Mouse (Mus musculus): ENCODE data around the gene Tmem51. TPM values are rescaled to one million over a fixed set of nuclear protein-coding genes. Genes with fewer than 3 reads are reported as not detected.

Gene Tmem51
- polyA plus RNA-seq, 1 experiment from 2014 or later, result 23.0 TPM

- no peaks in the 10 kb centered on the region for H3K36me3 ChIP-seq (ENCODE audit: control insufficient read depth, insufficient read depth, low read length)
- WGBS, result 50% methylated on average over 12 of the region's 12 CpGs
Measured at GRCm38 (mm10) chr4:142103081-142103671, 19.1 kb upstream of the Tmem51 start.

DNA sequence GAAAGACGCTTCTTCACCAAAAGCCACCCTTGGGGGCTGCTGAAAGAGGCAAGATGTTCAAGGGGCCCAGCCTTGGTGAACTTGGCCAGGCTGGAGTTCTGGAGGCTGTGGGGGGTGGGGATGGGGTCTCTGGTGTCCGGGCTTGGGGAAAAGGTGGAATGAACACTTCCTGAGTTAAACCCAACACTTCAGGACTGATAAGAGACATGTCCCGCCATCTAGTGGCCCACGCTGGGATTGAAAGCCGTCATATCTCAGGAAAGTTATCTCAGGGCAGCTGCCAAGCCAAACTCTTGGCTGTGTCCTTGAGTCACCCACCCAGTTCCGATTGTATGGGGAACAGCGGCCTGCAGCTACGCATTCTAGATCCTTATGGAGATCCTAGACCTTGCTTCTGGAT is 14.2 kb upstream of the Tmem51 start:
- no peaks in the 10 kb centered on the region for H3K36me3 ChIP-seq (ENCODE audit: control insufficient read depth, insufficient read depth, low read length)
- no peaks in the 10 kb centered on the region for H3K27me3 ChIP-seq (ENCODE audit: control insufficient read depth, insufficient read depth, low read length)
- H3K9me3 ChIP-seq (ENCODE audit: control insufficient read depth, low read length), result no peaks in the 10 kb centered on the region
- 0 out of 2 replicates have a peak overlapping the region, but pooled peaks have one; percentile 42 for H3K27ac ChIP-seq (ENCODE audit: low read depth, low read length)
- no peak overlapping the region for H3K9ac ChIP-seq (ENCODE audit: low read depth, low read length)
- H3K4me3 ChIP-seq (ENCODE audit: low read length), result no peak overlapping the region
- H3K4me2 ChIP-seq (replicated peaks; ENCODE audit: low read depth, low read length), result peak overlapping the region; percentile 21
- 19% methylated on average over 8 of the region's 8 CpGs for WGBS
- ATAC-seq (ENCODE audit: low FRiP score, low TSS enrichment), result peak; percentile 44; the same call in 1 of the 2 replicates
- H3K4me1 ChIP-seq (ENCODE audit: control insufficient read depth, insufficient read depth, low read length), result peaks cover 15% of the 10 kb centered on the region

More at GRCm38 (mm10) chr4:142103081-142103671, 19.1 kb upstream of the Tmem51 start:
- Histone ChIP-seq H3K9me3 (ENCODE audit: control insufficient read depth, low read length) (no peaks in the 10 kb centered on the region), H3K27ac (ENCODE audit: low read depth, low read length) (no peak overlapping the region), H3K27me3 (ENCODE audit: control insufficient read depth, insufficient read depth, low read length) (no peaks in the 10 kb centered on the region), H3K4me1 (ENCODE audit: control insufficient read depth, insufficient read depth, low read length) (peaks cover 4% of the 10 kb centered on the region; the same call in 1 of the 2 replicates), H3K4me3 (ENCODE audit: low read length) (no peak overlapping the region), H3K9ac (ENCODE audit: low read depth, low read length) (no peak overlapping the region), H3K4me2 (replicated peaks; ENCODE audit: low read depth, low read length) (no peak overlapping the region)
- no peak for ATAC-seq (ENCODE audit: low FRiP score, low TSS enrichment)

DNA sequence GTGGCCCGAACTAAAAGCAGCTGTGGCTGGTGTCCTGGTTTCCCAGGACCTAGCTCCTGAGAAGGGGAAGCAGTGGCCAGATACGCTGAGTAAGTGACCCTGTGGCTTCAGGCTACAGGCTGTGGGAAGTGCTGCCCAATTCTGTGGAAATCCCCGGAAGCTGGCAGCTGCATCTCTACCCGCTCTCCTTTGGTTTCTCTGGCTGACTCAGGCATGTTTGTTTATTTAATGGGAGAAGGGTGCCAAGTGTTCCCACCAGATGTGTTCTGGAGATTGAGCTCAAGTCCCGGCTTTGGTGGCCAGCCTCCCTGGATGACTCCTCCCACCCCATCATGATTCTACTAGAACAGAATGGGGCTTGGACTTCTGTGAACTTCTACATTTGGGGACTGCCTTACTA is 13.8 kb upstream of the Tmem51 start:
- no peaks in the 10 kb centered on the region for H3K9me3 ChIP-seq (ENCODE audit: control insufficient read depth, low read length)
- ATAC-seq (ENCODE audit: low FRiP score, low TSS enrichment), result peak; percentile 30; the same call in 1 of the 2 replicates
- H3K27me3 ChIP-seq (ENCODE audit: control insufficient read depth, insufficient read depth, low read length), result no peaks in the 10 kb centered on the region
- peak overlapping the region; percentile 21 for H3K4me2 ChIP-seq (replicated peaks; ENCODE audit: low read depth, low read length)
- 15% methylated on average over 5 of the region's 5 CpGs for WGBS
- 0 out of 2 replicates have a peak overlapping the region, but pooled peaks have one; percentile 42 for H3K27ac ChIP-seq (ENCODE audit: low read depth, low read length)
- no peak overlapping the region for H3K4me3 ChIP-seq (ENCODE audit: low read length)
- no peaks in the 10 kb centered on the region for H3K36me3 ChIP-seq (ENCODE audit: control insufficient read depth, insufficient read depth, low read length)
- H3K4me1 ChIP-seq (ENCODE audit: control insufficient read depth, insufficient read depth, low read length), result peaks cover 14% of the 10 kb centered on the region
- no peak overlapping the region for H3K9ac ChIP-seq (ENCODE audit: low read depth, low read length)

- Histone ChIP-seq H3K9ac (ENCODE audit: low read depth, low read length) (no peak overlapping the region), H3K27me3 (ENCODE audit: control insufficient read depth, insufficient read depth, low read length) (no peaks in the 10 kb centered on the region), H3K9me3 (ENCODE audit: control insufficient read depth, low read length) (no peaks in the 10 kb centered on the region), H3K4me3 (ENCODE audit: low read length) (no peak overlapping the region), H3K4me2 (replicated peaks; ENCODE audit: low read depth, low read length) (no peak overlapping the region; the same call in 1 of the 2 replicates), H3K27ac (ENCODE audit: low read depth, low read length) (0 out of 2 replicates have a peak overlapping the region, but pooled peaks have one; percentile 24), H3K36me3 (ENCODE audit: control insufficient read depth, insufficient read depth, low read length) (no peaks in the 10 kb centered on the region), H3K4me1 (ENCODE audit: control insufficient read depth, insufficient read depth, low read length) (peaks cover 14% of the 10 kb centered on the region)
- 38% methylated on average over 15 of the region's 15 CpGs for WGBS
- peak; percentile 39 for ATAC-seq (ENCODE audit: low FRiP score, low TSS enrichment)
Measured at GRCm38 (mm10) chr4:142095513-142096241, 11.6 kb upstream of the Tmem51 start.

DNA sequence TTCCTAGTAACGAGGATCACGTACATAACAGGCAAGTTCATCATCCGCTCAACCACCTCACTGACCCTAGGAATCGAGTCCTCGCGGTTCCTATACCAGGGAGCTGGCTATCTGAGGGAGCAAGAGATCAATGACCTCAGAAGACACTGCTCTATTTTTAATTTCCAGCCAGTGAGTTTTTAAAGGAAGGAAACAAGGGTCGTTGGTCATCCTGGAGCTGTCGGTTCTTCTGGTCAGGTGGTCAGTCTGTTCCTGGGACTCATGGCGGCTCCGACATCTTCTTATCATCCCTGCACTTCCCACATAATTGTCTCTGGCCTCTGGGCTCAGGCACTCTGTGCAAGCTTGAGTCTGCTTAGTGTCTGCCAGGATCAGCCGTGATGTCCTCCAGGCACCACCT is 10.3 kb upstream of the Tmem51 start:
- H3K27me3 ChIP-seq (ENCODE audit: control insufficient read depth, insufficient read depth, low read length), result no peaks in the 10 kb centered on the region
- no peak overlapping the region for H3K4me3 ChIP-seq (ENCODE audit: low read length)
- H3K27ac ChIP-seq (ENCODE audit: low read depth, low read length), result no peak overlapping the region
- ATAC-seq (ENCODE audit: low FRiP score, low TSS enrichment), result no peak
- H3K9ac ChIP-seq (ENCODE audit: low read depth, low read length), result no peak overlapping the region
- H3K4me2 ChIP-seq (replicated peaks; ENCODE audit: low read depth, low read length), result no peak overlapping the region
- 76% methylated on average over 11 of the region's 11 CpGs for WGBS
- H3K36me3 ChIP-seq (ENCODE audit: control insufficient read depth, insufficient read depth, low read length), result no peaks in the 10 kb centered on the region
- H3K9me3 ChIP-seq (ENCODE audit: control insufficient read depth, low read length), result no peaks in the 10 kb centered on the region
- H3K4me1 ChIP-seq (ENCODE audit: control insufficient read depth, insufficient read depth, low read length), result peaks cover 14% of the 10 kb centered on the region

- no peak overlapping the region for H3K9ac ChIP-seq (ENCODE audit: low read depth, low read length)
- H3K4me2 ChIP-seq (replicated peaks; ENCODE audit: low read depth, low read length), result no peak overlapping the region
Measured at GRCm38 (mm10) chr4:142091100-142091499, 7.0 kb upstream of the Tmem51 start.

GRCm38 (mm10) chr4:142089966-142090365 is 5.9 kb upstream of the Tmem51 start:
- ATAC-seq (ENCODE audit: low FRiP score, low TSS enrichment), result no peak
- WGBS, result 80% methylated on average over 6 of the region's 6 CpGs
- H3K9ac ChIP-seq (ENCODE audit: low read depth, low read length), result no peak overlapping the region

More at GRCm38 (mm10) chr4:142091100-142091499, 7.0 kb upstream of the Tmem51 start:
- H3K4me3 ChIP-seq (ENCODE audit: low read length), result no peak overlapping the region
- H3K27me3 ChIP-seq (ENCODE audit: control insufficient read depth, insufficient read depth, low read length), result no peaks in the 10 kb centered on the region
- 0 out of 2 replicates have a peak, but pooled peaks cover 4% of the 10 kb centered on the region for H3K4me1 ChIP-seq (ENCODE audit: control insufficient read depth, insufficient read depth, low read length)
- no peaks in the 10 kb centered on the region for H3K9me3 ChIP-seq (ENCODE audit: control insufficient read depth, low read length)
- H3K27ac ChIP-seq (ENCODE audit: low read depth, low read length), result no peak overlapping the region
- 39% methylated on average over 2 of the region's 2 CpGs for WGBS
- ATAC-seq (ENCODE audit: low FRiP score, low TSS enrichment), result 0 out of 2 replicates have a peak, but pooled peaks have one; percentile 13
- H3K36me3 ChIP-seq (ENCODE audit: control insufficient read depth, insufficient read depth, low read length), result no peaks in the 10 kb centered on the region

GRCm38 (mm10) chr4:142088836-142089235 is 4.7 kb upstream of the Tmem51 start:
- Histone ChIP-seq H3K27ac (ENCODE audit: low read depth, low read length) (no peak overlapping the region), H3K4me1 (ENCODE audit: control insufficient read depth, insufficient read depth, low read length) (0 out of 2 replicates have a peak, but pooled peaks cover 5% of the 10 kb centered on the region), H3K4me2 (replicated peaks; ENCODE audit: low read depth, low read length) (no peak overlapping the region), H3K9me3 (ENCODE audit: control insufficient read depth, low read length) (no peaks in the 10 kb centered on the region), H3K9ac (ENCODE audit: low read depth, low read length) (no peak overlapping the region), H3K4me3 (ENCODE audit: low read length) (no peak overlapping the region), H3K36me3 (ENCODE audit: control insufficient read depth, insufficient read depth, low read length) (no peaks in the 10 kb centered on the region), H3K27me3 (ENCODE audit: control insufficient read depth, insufficient read depth, low read length) (no peaks in the 10 kb centered on the region)
- no peak for ATAC-seq (ENCODE audit: low FRiP score, low TSS enrichment)
- 58% methylated on average over 6 of the region's 6 CpGs for WGBS

More at GRCm38 (mm10) chr4:142089966-142090365, 5.9 kb upstream of the Tmem51 start:
- Histone ChIP-seq H3K4me1 (ENCODE audit: control insufficient read depth, insufficient read depth, low read length) (0 out of 2 replicates have a peak, but pooled peaks cover 5% of the 10 kb centered on the region), H3K27me3 (ENCODE audit: control insufficient read depth, insufficient read depth, low read length) (no peaks in the 10 kb centered on the region), H3K4me2 (replicated peaks; ENCODE audit: low read depth, low read length) (no peak overlapping the region), H3K9me3 (ENCODE audit: control insufficient read depth, low read length) (no peaks in the 10 kb centered on the region), H3K27ac (ENCODE audit: low read depth, low read length) (no peak overlapping the region), H3K36me3 (ENCODE audit: control insufficient read depth, insufficient read depth, low read length) (no peaks in the 10 kb centered on the region), H3K4me3 (ENCODE audit: low read length) (no peak overlapping the region)

DNA sequence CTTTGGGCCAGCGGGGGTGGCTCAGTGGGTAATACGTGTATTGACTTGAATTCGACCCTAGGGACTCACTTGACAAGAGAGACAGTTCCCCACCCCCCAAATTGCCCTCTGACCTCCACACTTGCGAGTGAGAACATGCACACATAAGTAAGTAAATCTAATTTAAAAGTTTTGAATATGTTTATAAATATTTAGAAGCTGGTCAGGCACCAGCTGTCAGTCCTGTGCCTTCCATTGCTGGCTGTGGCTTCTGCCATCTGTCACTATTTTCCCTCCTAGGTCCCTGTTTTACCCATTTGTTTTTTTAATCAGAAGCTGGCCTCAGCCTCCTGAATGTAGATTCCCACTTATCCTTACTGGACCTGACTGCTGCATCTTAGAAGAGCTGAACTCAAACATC is 4.3 kb upstream of the Tmem51 start:
- WGBS, result 54% methylated on average over 4 of the region's 4 CpGs
- Histone ChIP-seq H3K4me1 (ENCODE audit: control insufficient read depth, insufficient read depth, low read length) (0 out of 2 replicates have a peak, but pooled peaks cover 5% of the 10 kb centered on the region), H3K36me3 (ENCODE audit: control insufficient read depth, insufficient read depth, low read length) (no peaks in the 10 kb centered on the region), H3K9ac (ENCODE audit: low read depth, low read length) (no peak overlapping the region), H3K9me3 (ENCODE audit: control insufficient read depth, low read length) (no peaks in the 10 kb centered on the region), H3K27me3 (ENCODE audit: control insufficient read depth, insufficient read depth, low read length) (no peaks in the 10 kb centered on the region), H3K4me3 (ENCODE audit: low read length) (no peak overlapping the region), H3K27ac (ENCODE audit: low read depth, low read length) (no peak overlapping the region), H3K4me2 (replicated peaks; ENCODE audit: low read depth, low read length) (no peak overlapping the region)
- ATAC-seq (ENCODE audit: low FRiP score, low TSS enrichment), result no peak

Data from kidney, embryonic 14.5 days (tissue).